Mouse (Mus musculus) liver, embryonic 16.5 days (tissue): ENCODE results near the gene Krt20. TPM values are rescaled to one million over a fixed set of nuclear protein-coding genes. Genes with fewer than 3 reads are reported as not detected.
A peak's percentile ranks its signal among the peaks of the same experiment; 100 is the strongest.

Experiments used
- ATAC-seq: fragments of 200-750 bp; cut with Nextera tagmentation; 2 replicates; pipeline ENCODE4 v1.8.0; 2017; ENCODE audit warnings: low read depth, mild to moderate bottlenecking, moderate number of reproducible peaks, moderate library complexity
- H3K27ac ChIP-seq: fragments of 300-500 bp; sonication (generic); 2 replicates; pipeline ENCODE4 v1.5.1; 2014; ENCODE audit warnings: mild to moderate bottlenecking, low read length
- H3K27me3 ChIP-seq: fragments of 300-500 bp; sonication (generic); 2 replicates; pipeline ENCODE4 v1.6.1; 2014; ENCODE audit warnings: low read depth, low read length, mixed read lengths; ENCODE audit not compliant: control insufficient read depth, insufficient read depth
- H3K36me3 ChIP-seq: fragments of 300-500 bp; sonication (generic); 2 replicates; pipeline ENCODE4 v1.6.1; 2014; ENCODE audit warnings: mild to moderate bottlenecking; ENCODE audit not compliant: control insufficient read depth, insufficient read depth
- H3K4me1 ChIP-seq: fragments of 300-500 bp; sonication (generic); 2 replicates; pipeline ENCODE4 v1.6.1; 2014; ENCODE audit warnings: low read depth, low read length, mixed read lengths; ENCODE audit not compliant: control insufficient read depth
- H3K4me2 ChIP-seq: fragments of 300-500 bp; sonication (generic); 2 replicates; pipeline ENCODE4 v1.6.1; 2014; ENCODE audit warnings: low read depth, low read length, mixed read lengths
- H3K4me3 ChIP-seq: fragments of 300-500 bp; sonication (generic); 2 replicates; pipeline ENCODE4 v1.5.1; 2014; ENCODE audit warnings: low read depth, mild to moderate bottlenecking, low read length
- H3K9ac ChIP-seq: fragments of 300-500 bp; sonication (generic); 2 replicates; pipeline ENCODE4 v1.6.1; 2014; ENCODE audit warnings: low read depth, low read length
- H3K9me3 ChIP-seq: fragments of 300-500 bp; sonication (generic); replicated peaks from 2 replicates; pipeline ENCODE4 v1.6.1; 2016; ENCODE audit warnings: low read length; ENCODE audit not compliant: control insufficient read depth
- WGBS: fragments of 180-500 bp; shearing (Covaris S2); extraction: QIAGEN DNeasy Blood & Tissue Kit; methylation state at CpG from one replicate; pipeline ENCODE4 v1.1.7; 2014; ENCODE audit not compliant: insufficient replicate concordance; 5-methylcytosine and 5-hydroxymethylcytosine counted together
- polyA plus RNA-seq: library from polyadenylated mRNA; unstranded; fragments of >200 nt; fragmentation: Nextera tagmentation; extraction: Ambion mirVana; gene quantifications from 2 replicates; pipeline ENCODE4 v1.2.1, GENCODE M21; 2015

Krt20 gene
- polyA plus RNA-seq, 1 experiment from 2014 or later, result 34.8 TPM

DNA sequence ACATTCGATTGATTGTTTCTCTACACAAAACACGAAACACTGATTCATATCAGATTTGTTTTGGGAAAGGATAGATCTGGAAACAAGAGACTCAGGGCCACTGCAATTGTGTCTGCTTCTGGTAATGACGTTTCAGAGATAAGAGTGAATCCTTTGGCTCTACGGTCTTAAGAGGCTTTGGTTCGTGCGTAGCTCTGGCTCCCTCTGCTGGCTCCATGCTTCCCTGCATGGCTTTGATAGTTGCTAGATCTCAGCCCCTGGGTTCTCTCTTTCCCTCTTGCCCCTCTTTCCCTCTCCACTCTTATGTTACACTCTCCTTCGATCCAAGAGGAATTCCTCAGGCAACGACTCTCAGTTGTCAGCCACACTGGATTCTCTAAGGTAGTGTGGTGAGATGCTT lies 25.2 kb upstream of the Krt20 start:
- H3K4me3 ChIP-seq, result no peak overlapping the region
- no peaks in the 10 kb centered on the region for H3K36me3 ChIP-seq
- 6% methylated on average over 8 of the region's 8 CpGs for WGBS

DNA sequence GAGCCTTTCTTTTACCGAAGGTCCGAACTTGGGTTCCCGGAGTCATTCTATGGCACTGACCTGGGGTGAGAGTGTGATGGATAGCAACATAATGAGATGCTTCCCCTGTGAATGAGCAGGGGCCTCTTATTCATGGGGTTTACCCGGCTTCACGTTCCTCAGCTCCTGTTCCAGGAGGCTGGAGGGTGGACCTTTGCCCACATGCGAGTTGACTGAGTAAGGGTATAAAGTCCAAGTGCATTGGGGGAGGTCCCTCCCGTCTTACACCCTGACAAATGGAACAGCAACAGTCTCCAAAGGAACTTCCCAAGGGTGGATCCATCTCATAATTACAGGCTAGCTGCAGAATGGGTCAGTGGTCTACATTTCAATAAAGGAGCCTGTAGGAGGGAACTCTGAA lies 23.8 kb upstream of the Krt20 start:
- no peak overlapping the region for H3K4me2 ChIP-seq
- H3K9ac ChIP-seq, result no peak overlapping the region
- H3K27me3 ChIP-seq, result no peaks in the 10 kb centered on the region
- H3K36me3 ChIP-seq, result no peaks in the 10 kb centered on the region
- ATAC-seq, result no peak
- H3K27ac ChIP-seq, result no peak overlapping the region
- WGBS, result 64% methylated on average over 7 of the region's 7 CpGs
- H3K4me1 ChIP-seq, result no peaks in the 10 kb centered on the region; the same call in 1 of the 2 replicates
- H3K4me3 ChIP-seq, result no peak overlapping the region
- no peaks in the 10 kb centered on the region for H3K9me3 ChIP-seq

More for the DNA sequence above, 25.2 kb upstream of the Krt20 start:
- no peaks in the 10 kb centered on the region for H3K9me3 ChIP-seq
- no peaks in the 10 kb centered on the region; the same call in 1 of the 2 replicates for H3K4me1 ChIP-seq
- no peak for ATAC-seq
- H3K9ac ChIP-seq, result no peak overlapping the region
- H3K27ac ChIP-seq, result no peak overlapping the region
- H3K4me2 ChIP-seq, result no peak overlapping the region
- no peaks in the 10 kb centered on the region for H3K27me3 ChIP-seq

DNA sequence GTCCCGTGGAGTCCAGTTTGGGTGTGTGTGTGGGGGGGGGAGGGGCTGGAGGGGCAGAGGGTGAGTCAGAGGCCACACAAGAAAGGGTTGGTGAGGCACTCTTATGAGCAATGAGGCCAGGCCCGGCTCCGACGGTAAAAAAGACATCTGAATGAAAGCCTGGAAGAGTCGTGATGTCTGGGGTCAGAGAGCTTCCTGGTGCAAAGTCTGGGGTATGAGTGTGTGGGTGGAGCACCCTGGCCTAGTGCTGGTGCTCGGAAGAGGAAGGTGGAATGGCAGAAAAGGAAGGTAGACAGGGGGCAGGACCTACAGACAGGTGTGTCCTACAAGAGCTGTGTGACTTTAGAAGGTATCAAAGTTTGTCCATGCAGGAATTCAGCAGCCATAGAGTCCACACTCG lies 20.9 kb upstream of the Krt20 start:
- Histone ChIP-seq H3K4me3 (no peak overlapping the region), H3K9ac (no peak overlapping the region), H3K4me1 (no peaks in the 10 kb centered on the region; the same call in 1 of the 2 replicates), H3K9me3 (no peaks in the 10 kb centered on the region), H3K36me3 (no peaks in the 10 kb centered on the region), H3K4me2 (no peak overlapping the region), H3K27ac (no peak overlapping the region), H3K27me3 (no peaks in the 10 kb centered on the region)
- WGBS, result 36% methylated on average over 7 of the region's 7 CpGs
- no peak for ATAC-seq

DNA sequence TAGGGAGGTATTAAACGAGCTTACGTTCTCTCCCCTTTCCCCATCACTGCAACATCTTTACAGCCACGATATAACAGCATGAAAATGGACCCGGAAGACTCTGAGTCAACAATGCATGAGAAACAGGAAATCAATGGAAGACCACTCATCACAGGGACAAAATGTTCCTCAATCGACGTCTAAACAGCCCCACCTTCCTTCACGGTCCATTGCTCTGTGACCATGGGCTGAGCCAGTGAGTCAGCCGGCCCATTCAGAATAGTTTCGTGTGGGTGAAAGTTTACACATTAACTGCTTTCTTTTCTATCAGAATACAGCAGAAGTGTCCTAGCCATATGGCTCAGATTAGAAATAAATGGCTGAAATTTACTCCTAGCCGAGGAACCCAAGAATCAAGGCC lies 16.8 kb upstream of the Krt20 start:
- ATAC-seq, result no peak
- Histone ChIP-seq H3K27ac (no peak overlapping the region), H3K9me3 (no peaks in the 10 kb centered on the region), H3K4me1 (no peaks in the 10 kb centered on the region), H3K36me3 (no peaks in the 10 kb centered on the region), H3K9ac (no peak overlapping the region), H3K4me3 (no peak overlapping the region), H3K4me2 (no peak overlapping the region), H3K27me3 (no peaks in the 10 kb centered on the region)
- WGBS, result 55% methylated on average over 10 of the region's 10 CpGs

DNA sequence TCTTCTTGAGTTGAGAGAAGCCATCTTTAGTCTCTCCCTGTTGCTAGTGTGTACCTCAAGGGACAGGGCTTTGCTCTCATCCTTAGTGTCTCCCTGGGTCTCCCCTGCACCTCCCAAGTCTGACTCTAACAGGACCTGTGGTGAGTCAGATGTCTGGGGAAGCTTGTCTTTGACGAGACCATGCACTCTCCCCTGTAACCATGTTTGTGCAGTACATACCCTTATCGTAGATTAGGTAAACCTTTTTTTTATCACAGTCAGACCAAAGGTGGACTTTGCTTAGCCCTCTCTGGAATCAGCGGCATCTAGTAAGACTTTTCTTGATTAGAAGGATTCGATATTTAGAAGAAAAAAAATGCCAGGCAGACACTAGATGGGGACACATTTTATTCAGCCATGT lies 16.1 kb upstream of the Krt20 start:
- H3K4me2 ChIP-seq, result no peak overlapping the region
- no peaks in the 10 kb centered on the region for H3K9me3 ChIP-seq
- no peak for ATAC-seq
- H3K4me3 ChIP-seq, result no peak overlapping the region
- no peaks in the 10 kb centered on the region for H3K4me1 ChIP-seq
- no peak overlapping the region for H3K9ac ChIP-seq
- 47% methylated on average over 4 of the region's 4 CpGs for WGBS
- H3K27me3 ChIP-seq, result no peaks in the 10 kb centered on the region
- no peaks in the 10 kb centered on the region for H3K36me3 ChIP-seq
- H3K27ac ChIP-seq, result no peak overlapping the region

DNA sequence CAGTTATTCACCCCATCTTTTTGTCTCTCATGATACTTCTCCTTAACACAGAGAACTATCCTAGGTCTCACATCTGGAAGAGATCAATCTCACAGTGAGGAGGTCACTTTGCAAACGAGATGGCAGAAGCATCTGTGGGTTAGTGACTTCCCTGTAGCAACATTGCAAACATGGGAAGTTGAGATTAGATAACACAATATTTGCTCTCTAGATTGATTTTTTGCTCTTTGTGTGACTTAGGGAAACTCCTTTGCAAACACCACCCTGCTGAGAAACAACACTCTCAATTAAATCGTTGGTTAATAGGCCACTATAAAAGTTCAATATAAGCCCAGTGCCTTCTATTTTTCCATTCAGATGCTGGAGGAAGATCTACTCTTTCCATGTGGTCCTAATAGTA lies 10.8 kb upstream of the Krt20 start:
- Histone ChIP-seq H3K4me2 (no peak overlapping the region), H3K27me3 (no peaks in the 10 kb centered on the region), H3K9me3 (no peaks in the 10 kb centered on the region), H3K27ac (no peak overlapping the region), H3K4me1 (no peaks in the 10 kb centered on the region), H3K36me3 (no peaks in the 10 kb centered on the region), H3K4me3 (no peak overlapping the region), H3K9ac (no peak overlapping the region)
- WGBS, result 28% methylated on average over 2 of the region's 2 CpGs
- ATAC-seq, result no peak

DNA sequence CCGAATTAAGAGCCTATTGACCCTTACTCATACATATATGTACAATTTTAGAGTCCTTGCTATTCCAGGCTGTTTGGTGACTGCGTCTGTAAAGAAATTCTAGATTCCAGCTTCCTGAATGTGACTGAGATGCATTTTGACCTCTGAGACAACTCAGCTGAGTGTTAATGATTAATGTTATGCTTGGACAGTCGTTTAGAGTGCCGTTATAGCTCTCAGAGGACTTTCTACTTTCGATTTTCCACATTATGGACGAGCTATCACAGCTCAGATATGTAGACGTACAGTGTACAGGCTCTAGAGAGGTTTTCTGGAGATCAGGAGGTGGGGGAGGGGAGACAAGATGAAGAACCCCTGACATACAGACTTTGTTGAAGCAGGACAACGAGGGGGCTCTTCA lies 3.3 kb upstream of the Krt20 start:
- no peaks in the 10 kb centered on the region for H3K9me3 ChIP-seq
- H3K27me3 ChIP-seq, result no peaks in the 10 kb centered on the region
- WGBS, result 31% methylated on average over 8 of the region's 8 CpGs
- H3K36me3 ChIP-seq, result no peaks in the 10 kb centered on the region
- H3K27ac ChIP-seq, result peak overlapping the region; percentile 74
- no peak overlapping the region for H3K9ac ChIP-seq
- H3K4me2 ChIP-seq, result no peak overlapping the region; the same call in 1 of the 2 replicates
- ATAC-seq, result peak; percentile 69
- no peaks in the 10 kb centered on the region for H3K4me1 ChIP-seq
- no peak overlapping the region for H3K4me3 ChIP-seq

DNA sequence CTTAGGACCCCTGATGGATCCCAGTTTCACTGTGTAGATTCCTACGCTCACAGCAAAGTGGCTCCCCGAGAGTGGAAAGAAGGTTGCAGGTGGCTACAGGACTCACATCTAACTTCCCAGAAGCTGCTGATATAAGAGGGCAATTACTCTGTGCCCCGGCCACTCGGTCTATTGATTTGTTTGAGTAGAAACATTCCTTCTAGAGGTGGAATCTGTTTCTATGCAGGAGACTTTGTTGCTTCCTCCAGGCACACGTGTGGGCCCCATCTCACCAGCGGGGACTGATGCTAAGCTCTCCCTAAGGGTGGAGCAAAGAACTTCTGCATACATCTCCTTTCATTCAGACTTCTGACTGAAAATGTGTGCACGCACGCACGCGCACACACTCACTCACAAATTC lies 1.5 kb upstream of the Krt20 start:
- WGBS, result 59% methylated on average over 10 of the region's 10 CpGs
- no peak overlapping the region for H3K9ac ChIP-seq
- no peak overlapping the region for H3K4me3 ChIP-seq
- no peak overlapping the region for H3K27ac ChIP-seq
- H3K4me1 ChIP-seq, result no peaks in the 10 kb centered on the region
- ATAC-seq, result no peak
- no peaks in the 10 kb centered on the region for H3K27me3 ChIP-seq
- no peaks in the 10 kb centered on the region for H3K9me3 ChIP-seq
- H3K36me3 ChIP-seq, result no peaks in the 10 kb centered on the region
- no peak overlapping the region for H3K4me2 ChIP-seq

DNA sequence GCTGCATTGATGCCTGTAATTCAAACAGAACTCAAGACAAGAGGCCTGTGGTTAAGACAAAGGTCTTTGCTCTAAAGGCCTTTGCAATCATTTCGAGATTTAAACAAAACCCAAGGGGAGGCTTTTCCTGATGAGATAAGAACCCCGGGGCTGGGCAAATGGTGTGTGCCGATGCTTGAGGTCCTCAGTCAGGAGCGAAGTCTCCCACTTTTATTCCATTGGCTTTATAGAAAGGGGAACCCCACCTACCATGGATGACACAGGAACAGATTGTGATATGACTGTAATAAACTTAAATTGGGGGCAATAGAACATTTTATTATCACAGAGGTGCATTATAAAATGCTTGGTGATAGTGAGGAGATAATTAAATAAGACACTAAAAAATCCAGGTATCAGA lies 1.3 kb downstream of the Krt20 start:
- H3K4me1 ChIP-seq, result no peaks in the 10 kb centered on the region
- WGBS, result 43% methylated on average over 4 of the region's 4 CpGs
- ATAC-seq, result no peak
- no peak overlapping the region for H3K27ac ChIP-seq
- H3K36me3 ChIP-seq, result no peaks in the 10 kb centered on the region
- H3K9me3 ChIP-seq, result no peaks in the 10 kb centered on the region
- H3K4me3 ChIP-seq, result peak overlapping the region; percentile 26
- H3K9ac ChIP-seq, result no peak overlapping the region
- peak overlapping the region; percentile 39 for H3K4me2 ChIP-seq
- H3K27me3 ChIP-seq, result no peaks in the 10 kb centered on the region

DNA sequence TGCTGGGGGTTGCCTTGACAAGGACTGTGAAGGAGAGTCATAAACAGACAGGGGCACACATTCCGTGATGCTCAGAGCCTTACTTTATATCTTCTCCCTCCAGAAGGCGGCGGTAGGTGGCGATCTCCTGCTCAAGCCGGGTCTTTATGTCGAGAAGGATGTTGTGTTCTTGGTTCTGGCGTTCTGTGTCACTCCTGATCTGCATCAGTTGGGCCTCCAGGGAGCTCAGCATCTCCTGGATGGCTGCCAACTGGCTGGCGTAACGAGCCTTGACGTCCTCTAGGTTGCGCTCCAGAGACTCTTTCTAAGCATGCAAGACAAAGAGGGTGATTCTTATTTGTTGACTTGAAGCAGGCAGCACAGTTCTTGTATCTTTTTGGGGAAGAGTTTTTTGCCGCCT lies 7.3 kb downstream of the Krt20 start:
- no peak overlapping the region for H3K4me3 ChIP-seq
- H3K9ac ChIP-seq, result no peak overlapping the region
- H3K27me3 ChIP-seq, result no peaks in the 10 kb centered on the region
- H3K36me3 ChIP-seq, result no peaks in the 10 kb centered on the region
- no peak overlapping the region for H3K27ac ChIP-seq
- H3K4me1 ChIP-seq, result no peaks in the 10 kb centered on the region
- 48% methylated on average over 12 of the region's 12 CpGs for WGBS
- no peak for ATAC-seq
- no peaks in the 10 kb centered on the region for H3K9me3 ChIP-seq
- H3K4me2 ChIP-seq, result no peak overlapping the region
